Mouse (Mus musculus) olfactory bulb, adult 2 months (tissue): ENCODE measurements at regions not wholly inside any gene's neighbourhood (a gene's known extent, or its start where the extent isn't known, plus 50 kb on each side); places are given as distances from the start of the nearest gene placed in this dataset.

Experiments
- CTCF ChIP-seq: fragments of 200-500 bp; IDR thresholded peaks from 2 replicates; pipeline ENCODE4 v1.5.1; 2012; ENCODE audit warnings: low read depth, mild to moderate bottlenecking, low read length, moderate library complexity; ENCODE audit not compliant: insufficient read depth
- POLR2A ChIP-seq: fragments of 200-500 bp; IDR thresholded peaks from 2 replicates; pipeline ENCODE4 v1.6.1; 2012; ENCODE audit warnings: mild to moderate bottlenecking, low read depth, low read length, moderate library complexity; ENCODE audit not compliant: insufficient read depth

GRCm38 (mm10) chr3:40267514-40267913 lies 263.6 kb upstream of the Intu start:
- TF ChIP-seq CTCF (no peak), POLR2A (no peak)
